Mouse (Mus musculus): Measurements from ENCODE around the gene Clstn2. TPM values are rescaled to one million over a fixed set of nuclear protein-coding genes. Genes with fewer than 3 reads are reported as not detected.

Gene Clstn2
- polyA plus RNA-seq, 1 experiment from 2014 or later, result 4.3 TPM

GRCm38 (mm10) chr9:97524861-97525260, 508.1 kb downstream of the Clstn2 start:
- Histone ChIP-seq H3K4me2 (replicated peaks) (no peak overlapping the region), H3K27me3 (no peaks in the 10 kb centered on the region), H3K36me3 (no peaks in the 10 kb centered on the region), H3K4me3 (no peak overlapping the region), H3K4me1 (0 out of 2 replicates have a peak, but pooled peaks cover 4% of the 10 kb centered on the region), H3K9ac (no peak overlapping the region), H3K27ac (no peak overlapping the region), H3K9me3 (replicated peaks) (no peaks in the 10 kb centered on the region)
- ATAC-seq (ENCODE audit: low FRiP score), result no peak
- whole genome bisulfite sequencing, result 88% methylated on average over 3 of the region's 3 CpGs

- H3K9ac ChIP-seq, result no peak overlapping the region
- H3K9me3 ChIP-seq (replicated peaks), result no peaks in the 10 kb centered on the region
- no peak overlapping the region for H3K4me2 ChIP-seq (replicated peaks)
- H3K27ac ChIP-seq, result no peak overlapping the region
- ATAC-seq (ENCODE audit: low FRiP score), result no peak
- H3K27me3 ChIP-seq, result no peaks in the 10 kb centered on the region
- no peaks in the 10 kb centered on the region for H3K36me3 ChIP-seq
- H3K4me1 ChIP-seq, result no peaks in the 10 kb centered on the region
- 98% methylated on average over 3 of the region's 3 CpGs for WGBS
- H3K4me3 ChIP-seq, result no peak overlapping the region
These were observed 512.2 kb downstream of the Clstn2 start for GRCm38 (mm10) chr9:97520771-97521170.

GRCm38 (mm10) chr9:97517006-97517405, 516.0 kb downstream of the Clstn2 start:
- Histone ChIP-seq H3K4me1 (no peaks in the 10 kb centered on the region), H3K27me3 (no peaks in the 10 kb centered on the region), H3K4me3 (no peak overlapping the region), H3K36me3 (no peaks in the 10 kb centered on the region), H3K27ac (no peak overlapping the region), H3K9me3 (replicated peaks) (no peaks in the 10 kb centered on the region), H3K9ac (no peak overlapping the region), H3K4me2 (replicated peaks) (no peak overlapping the region)
- WGBS, result 70% methylated on average over 3 of the region's 3 CpGs
- ATAC-seq (ENCODE audit: low FRiP score), result no peak

- Histone ChIP-seq H3K9ac (no peak overlapping the region), H3K36me3 (no peaks in the 10 kb centered on the region), H3K27ac (no peak overlapping the region), H3K27me3 (no peaks in the 10 kb centered on the region), H3K4me3 (no peak overlapping the region), H3K4me2 (replicated peaks) (no peak overlapping the region), H3K4me1 (no peaks in the 10 kb centered on the region), H3K9me3 (replicated peaks) (no peaks in the 10 kb centered on the region)
- no peak for ATAC-seq (ENCODE audit: low FRiP score)
- 93% methylated on average over 2 of the region's 2 CpGs for WGBS
These were observed 518.3 kb downstream of the Clstn2 start for GRCm38 (mm10) chr9:97514639-97515038.

- no peak for ATAC-seq (ENCODE audit: low FRiP score)
- Histone ChIP-seq H3K9ac (no peak overlapping the region), H3K4me1 (no peaks in the 10 kb centered on the region), H3K9me3 (replicated peaks) (no peaks in the 10 kb centered on the region), H3K4me2 (replicated peaks) (no peak overlapping the region), H3K27me3 (no peaks in the 10 kb centered on the region), H3K27ac (no peak overlapping the region), H3K4me3 (no peak overlapping the region), H3K36me3 (no peaks in the 10 kb centered on the region)
- 78% methylated on average over 3 of the region's 3 CpGs for WGBS
These were observed 520.6 kb downstream of the Clstn2 start for GRCm38 (mm10) chr9:97512282-97512850.

GRCm38 (mm10) chr9:97501416-97501815, 531.6 kb downstream of the Clstn2 start:
- Histone ChIP-seq H3K9ac (no peak overlapping the region), H3K27ac (no peak overlapping the region), H3K4me2 (replicated peaks) (no peak overlapping the region), H3K9me3 (replicated peaks) (no peaks in the 10 kb centered on the region), H3K4me3 (no peak overlapping the region), H3K4me1 (no peaks in the 10 kb centered on the region), H3K36me3 (no peaks in the 10 kb centered on the region), H3K27me3 (no peaks in the 10 kb centered on the region)
- 62% methylated on average over 4 of the region's 4 CpGs for WGBS
- ATAC-seq (ENCODE audit: low FRiP score), result no peak

GRCm38 (mm10) chr9:97495056-97495455, 537.9 kb downstream of the Clstn2 start:
- H3K4me3 ChIP-seq, result no peak overlapping the region
- H3K27ac ChIP-seq, result no peak overlapping the region
- no peak overlapping the region for H3K4me2 ChIP-seq (replicated peaks)
- no peaks in the 10 kb centered on the region for H3K27me3 ChIP-seq
- ATAC-seq (ENCODE audit: low FRiP score), result no peak
- H3K9ac ChIP-seq, result no peak overlapping the region
- WGBS, result 96% methylated on average over 6 of the region's 6 CpGs
- no peaks in the 10 kb centered on the region for H3K36me3 ChIP-seq
- no peaks in the 10 kb centered on the region for H3K4me1 ChIP-seq
- H3K9me3 ChIP-seq (replicated peaks), result no peaks in the 10 kb centered on the region

GRCm38 (mm10) chr9:97491626-97492025, 541.4 kb downstream of the Clstn2 start:
- Histone ChIP-seq H3K4me2 (replicated peaks) (no peak overlapping the region), H3K9me3 (replicated peaks) (no peaks in the 10 kb centered on the region), H3K27ac (no peak overlapping the region), H3K27me3 (no peaks in the 10 kb centered on the region), H3K36me3 (no peaks in the 10 kb centered on the region), H3K9ac (no peak overlapping the region), H3K4me3 (no peak overlapping the region), H3K4me1 (no peaks in the 10 kb centered on the region)
- no peak for ATAC-seq (ENCODE audit: low FRiP score)
- WGBS, result 88% methylated on average over 2 of the region's 2 CpGs

- Histone ChIP-seq H3K36me3 (no peaks in the 10 kb centered on the region), H3K9me3 (replicated peaks) (no peaks in the 10 kb centered on the region), H3K4me1 (no peaks in the 10 kb centered on the region), H3K4me2 (replicated peaks) (no peak overlapping the region), H3K27ac (no peak overlapping the region), H3K9ac (no peak overlapping the region), H3K27me3 (no peaks in the 10 kb centered on the region), H3K4me3 (no peak overlapping the region)
- no peak for ATAC-seq (ENCODE audit: low FRiP score)
- WGBS, result 81% methylated on average over 2 of the region's 2 CpGs
These were observed 542.3 kb downstream of the Clstn2 start for GRCm38 (mm10) chr9:97490591-97491176.

GRCm38 (mm10) chr9:97486826-97487225, 546.2 kb downstream of the Clstn2 start:
- ATAC-seq (ENCODE audit: low FRiP score), result no peak
- no peak overlapping the region for H3K9ac ChIP-seq
- H3K4me3 ChIP-seq, result no peak overlapping the region
- no peaks in the 10 kb centered on the region for H3K9me3 ChIP-seq (replicated peaks)
- H3K36me3 ChIP-seq, result no peaks in the 10 kb centered on the region
- H3K4me2 ChIP-seq (replicated peaks), result no peak overlapping the region
- 78% methylated on average over 7 of the region's 7 CpGs for WGBS
- no peaks in the 10 kb centered on the region for H3K4me1 ChIP-seq
- no peaks in the 10 kb centered on the region for H3K27me3 ChIP-seq
- H3K27ac ChIP-seq, result no peak overlapping the region

GRCm38 (mm10) chr9:97481187-97481586, 551.8 kb downstream of the Clstn2 start:
- no peak overlapping the region for H3K9ac ChIP-seq
- no peaks in the 10 kb centered on the region for H3K36me3 ChIP-seq
- no peak overlapping the region for H3K4me2 ChIP-seq (replicated peaks)
- no peak for ATAC-seq (ENCODE audit: low FRiP score)
- WGBS, result 67% methylated on average over 1 of the region's 1 CpGs
- H3K4me1 ChIP-seq, result 0 out of 2 replicates have a peak, but pooled peaks cover 2% of the 10 kb centered on the region
- no peak overlapping the region for H3K27ac ChIP-seq
- H3K9me3 ChIP-seq (replicated peaks), result no peaks in the 10 kb centered on the region
- no peaks in the 10 kb centered on the region for H3K27me3 ChIP-seq
- H3K4me3 ChIP-seq, result no peak overlapping the region

- Histone ChIP-seq H3K9me3 (replicated peaks) (no peaks in the 10 kb centered on the region), H3K9ac (no peak overlapping the region), H3K36me3 (no peaks in the 10 kb centered on the region), H3K4me3 (no peak overlapping the region), H3K27me3 (no peaks in the 10 kb centered on the region), H3K4me1 (0 out of 2 replicates have a peak, but pooled peaks cover 2% of the 10 kb centered on the region), H3K4me2 (replicated peaks) (no peak overlapping the region), H3K27ac (no peak overlapping the region)
- no peak for ATAC-seq (ENCODE audit: low FRiP score)
- 24% methylated on average over 2 of the region's 2 CpGs for WGBS
These were observed 556.0 kb downstream of the Clstn2 start for GRCm38 (mm10) chr9:97476961-97477360.

GRCm38 (mm10) chr9:97476456-97476855, 556.5 kb downstream of the Clstn2 start:
- no peak for ATAC-seq (ENCODE audit: low FRiP score)
- no peaks in the 10 kb centered on the region for H3K27me3 ChIP-seq
- 0 out of 2 replicates have a peak overlapping the region, but pooled peaks have one; percentile 36 for H3K27ac ChIP-seq
- H3K9me3 ChIP-seq (replicated peaks), result no peaks in the 10 kb centered on the region
- H3K4me2 ChIP-seq (replicated peaks), result no peak overlapping the region
- H3K4me3 ChIP-seq, result no peak overlapping the region
- H3K36me3 ChIP-seq, result no peaks in the 10 kb centered on the region
- no peak overlapping the region for H3K9ac ChIP-seq
- H3K4me1 ChIP-seq, result 0 out of 2 replicates have a peak, but pooled peaks cover 2% of the 10 kb centered on the region
- 76% methylated on average over 3 of the region's 3 CpGs for whole genome bisulfite sequencing

Measured in hindbrain, embryonic 12.5 days (tissue).